Mouse (Mus musculus) kidney, adult 8-10 months (tissue): ENCODE data around the gene Gm6370.
"Not testable (repeated sequence)": the region's sequence is repeated elsewhere in the genome, so short reads cannot be mapped to it uniquely, and the experiment has no call there.

Source experiments
- DNase-seq, 2 experiments: peaks; one replicate each; pipeline ENCODE4 v3.0.0; 2022

The Gm6370 gene

GRCm38 (mm10) chr5:146491063-146491462 is at the start of gene Gm6370:
Gm6370 (plus strand) TSS chr5:146491363.
- DNase-seq, result not testable (repeated sequence)

GRCm38 (mm10) chr5:146442767-146443166 is 48.4 kb upstream of the Gm6370 start:
- DNase-seq, result no peak

GRCm38 (mm10) chr5:146446633-146447032 is 44.5 kb upstream of the Gm6370 start:
- peak in 1 of 2 experiments; percentile 19 for DNase-seq

- peak in 1 of 2 experiments; percentile 23 for DNase-seq
Observed at GRCm38 (mm10) chr5:146451592-146452254, 39.4 kb upstream of the Gm6370 start.

- DNase-seq, result no peak
Observed at GRCm38 (mm10) chr5:146453556-146453955, 37.6 kb upstream of the Gm6370 start.

- DNase-seq, result peak; percentile 47 to 78
Observed at GRCm38 (mm10) chr5:146461612-146462011, 29.6 kb upstream of the Gm6370 start.

- no peak for DNase-seq
Observed at GRCm38 (mm10) chr5:146466663-146467062, 24.5 kb upstream of the Gm6370 start.

GRCm38 (mm10) chr5:146468311-146468710 is 22.9 kb upstream of the Gm6370 start:
- DNase-seq, result peak in 1 of 2 experiments; percentile 22

GRCm38 (mm10) chr5:146470821-146471220 is 20.3 kb upstream of the Gm6370 start:
- DNase-seq, result no peak

GRCm38 (mm10) chr5:146471311-146471710 is 19.9 kb upstream of the Gm6370 start:
- DNase-seq, result peak; percentile 19 to 50

GRCm38 (mm10) chr5:146471821-146472220 is 19.3 kb upstream of the Gm6370 start:
- no peak for DNase-seq

- peak in 1 of 2 experiments; percentile 49 for DNase-seq
Observed at GRCm38 (mm10) chr5:146479564-146479963, 11.6 kb upstream of the Gm6370 start.

GRCm38 (mm10) chr5:146481665-146482064 is 9.5 kb upstream of the Gm6370 start, which contains the start of gene Gm6408:
Gm6408 (plus strand) TSS chr5:146481965.
- DNase-seq, result not testable (repeated sequence)

GRCm38 (mm10) chr5:146488959-146489358 is 2.2 kb upstream of the Gm6370 start:
- DNase-seq, result peak in 1 of 2 experiments; percentile 51

- not testable (repeated sequence) for DNase-seq
Observed at GRCm38 (mm10) chr5:146502099-146502498, 10.9 kb downstream of the Gm6370 start, which contains the start of gene 4930449I24Rik. 4930449I24Rik (plus strand) TSS chr5:146502399.

GRCm38 (mm10) chr5:146513823-146514222 is 22.7 kb downstream of the Gm6370 start, which contains the start of gene Gm3402:
Gm3402 (plus strand) TSS chr5:146514123.
- DNase-seq, result not testable (repeated sequence)

GRCm38 (mm10) chr5:146525501-146525900 is 34.3 kb downstream of the Gm6370 start, which contains the start of gene Gm3404:
Gm3404 (plus strand) TSS chr5:146525801.
- DNase-seq, result not testable (repeated sequence)

GRCm38 (mm10) chr5:146537347-146537746 is 46.2 kb downstream of the Gm6370 start, which contains the start of gene Gm3409:
Gm3409 (plus strand) TSS chr5:146537647.
- not testable (repeated sequence) for DNase-seq
